7 mouse cellular contexts compared by ENCODE assay signal in genomic region chr8:69888244-69888866, GRCm38 (mm10). TPM values are rescaled to one million over a fixed set of nuclear protein-coding genes. Genes with fewer than 3 reads are reported as not detected.
DNase-seq lines count a peak whose midpoint lies in the region; ATAC-seq and TF ChIP-seq lines count a peak whose summit lies in the region.

No protein-coding gene starts in this region.

- H3K27ac ChIP-seq in ES-E14 (ENCODE audit: insufficient read depth, low read depth, low read length, poor library complexity, severe bottlenecking): no peak overlapping the region
- H3K27ac ChIP-seq in embryonic facial prominence, embryonic 11.5 days (replicated peaks; ENCODE audit: low read depth, low read length): no peak overlapping the region
- no peak overlapping the region for H3K27ac ChIP-seq in hindbrain, embryonic 14.5 days

- in situ Hi-C loops in ES-E14 (cut with MboI; ENCODE audit: low sequenced_read_pairs in 2 of 2, unreplicated experiment in 2 of 2): no loop called here

- DNase-seq in ES-E14 (ENCODE audit: low read depth, low spot score): no peak
- DNase-seq in embryonic facial prominence, embryonic 11.5 days (ENCODE audit: low spot score): no peak
- DNase-seq in hindbrain, embryonic 14.5 days (ENCODE audit: low spot score): no peak
- peak; percentile 42 for DNase-seq in lung, postnatal 10 days
- no peak for DNase-seq in ovary, adult 18-20 months (ENCODE audit: low spot score)

- peak overlapping the region; percentile 2; the same call in 1 of the 2 replicates for H3K4me2 ChIP-seq in embryonic facial prominence, embryonic 11.5 days (ENCODE audit: low read depth, low read length)
- H3K4me2 ChIP-seq in hindbrain, embryonic 14.5 days (replicated peaks): peak overlapping the region; percentile 41

- H3K4me1 ChIP-seq in ES-E14 (ENCODE audit: control insufficient read depth in 2 of 2, insufficient read depth in 2 of 2, low read length in 2 of 2, poor library complexity in 1 of 2): peaks cover 3 to 14% of the 10 kb centered on the region in 2 experiments; a peak in 1 of 4 replicates
- peaks cover 8% of the 10 kb centered on the region; the same call in 1 of the 2 replicates for H3K4me1 ChIP-seq in embryonic facial prominence, embryonic 11.5 days (ENCODE audit: control insufficient read depth, insufficient read depth, low read length)
- H3K4me1 ChIP-seq in hindbrain, embryonic 14.5 days (replicated peaks; ENCODE audit: control insufficient read depth, insufficient read depth, low read length): peaks cover 22% of the 10 kb centered on the region; the same call in 1 of the 2 replicates

- H3K4me3 ChIP-seq in ES-E14 (ENCODE audit: insufficient read depth in 1 of 2, low read depth in 1 of 2, low read length in 2 of 2, poor library complexity in 1 of 2, severe bottlenecking in 1 of 2): peak overlapping the region; percentile 5 to 57; a peak in 2 of 4 replicates
- H3K4me3 ChIP-seq in embryonic facial prominence, embryonic 11.5 days (ENCODE audit: low read depth, low read length): peak overlapping the region; percentile 14
- H3K4me3 ChIP-seq in hindbrain, embryonic 14.5 days (replicated peaks; ENCODE audit: low read length): peak overlapping the region; percentile 20

- H3K9ac ChIP-seq in ES-E14 (ENCODE audit: insufficient read depth, low read depth, low read length, poor library complexity, severe bottlenecking): no peak overlapping the region
- H3K9ac ChIP-seq in embryonic facial prominence, embryonic 11.5 days (replicated peaks; ENCODE audit: low read length): no peak overlapping the region; the same call in 1 of the 2 replicates
- no peak overlapping the region for H3K9ac ChIP-seq in hindbrain, embryonic 14.5 days

- H3K9me3 ChIP-seq in ES-E14 (ENCODE audit: control insufficient read depth, insufficient read depth, low read depth, low read length): no peaks in the 10 kb centered on the region
- H3K9me3 ChIP-seq in embryonic facial prominence, embryonic 11.5 days (replicated peaks; ENCODE audit: control insufficient read depth, low read length): no peaks in the 10 kb centered on the region
- no peaks in the 10 kb centered on the region for H3K9me3 ChIP-seq in hindbrain, embryonic 14.5 days (ENCODE audit: control insufficient read depth, low read length)

- ATAC-seq in embryonic facial prominence, embryonic 11.5 days (replicated peaks; ENCODE audit: insufficient number of reproducible peaks, low FRiP score, low TSS enrichment, low read depth): no peak
- ATAC-seq in hindbrain, embryonic 14.5 days (ENCODE audit: low FRiP score): no peak
- ATAC-seq in megakaryocyte progenitor cell, adult 5-6 weeks (replicated peaks; ENCODE audit: poor library complexity): no peak
- ATAC-seq in CD4-positive, CD25-positive, alpha-beta regulatory T cell, adult 4 months: no peak

- H3K27me3 ChIP-seq in embryonic facial prominence, embryonic 11.5 days (ENCODE audit: control insufficient read depth, insufficient read depth, low read length): peaks cover 73% of the 10 kb centered on the region
- H3K27me3 ChIP-seq in hindbrain, embryonic 14.5 days (ENCODE audit: control insufficient read depth, insufficient read depth, low read length): peaks cover 74% of the 10 kb centered on the region

- no peaks in the 10 kb centered on the region for H3K36me3 ChIP-seq in ES-E14 (ENCODE audit: control insufficient read depth, insufficient read depth, low read length, poor library complexity, severe bottlenecking)
- H3K36me3 ChIP-seq in embryonic facial prominence, embryonic 11.5 days (replicated peaks; ENCODE audit: control insufficient read depth, insufficient read depth, low read depth, low read length): no peaks in the 10 kb centered on the region
- H3K36me3 ChIP-seq in hindbrain, embryonic 14.5 days (replicated peaks; ENCODE audit: control insufficient read depth, insufficient read depth): peaks cover 11% of the 10 kb centered on the region; the same call in 1 of the 2 replicates

- WGBS in embryonic facial prominence, embryonic 11.5 days: 4% methylated on average over 24 of the region's 24 CpGs
- WGBS in hindbrain, embryonic 14.5 days: 9% methylated on average over 24 of the region's 24 CpGs

TF ChIP-seq in ES-E14, 5 proteins besides CTCF, POLR2A, EP300 and RAD21:
- TF ChIP-seq HCFC1 (IDR thresholded peaks at IDR 0.05; ENCODE audit: borderline replicate concordance, insufficient read depth, low read length): no peak
- TF ChIP-seq MAFK (IDR thresholded peaks at IDR 0.05; ENCODE audit: insufficient read depth, low read depth, low read length): no peak

RNA-seq across cellular contexts. Expression of gene Cilp2, which starts 0.9 kb away (rescaled TPM):
- total RNA-seq in ES-E14 (2012; rRNA removed): 7.3 and 10.7 TPM in 2 replicates
- 0.32 and 0.66 TPM in 2 replicates for polyA plus RNA-seq in embryonic facial prominence, embryonic 11.5 days (2014; fragmentation: Nextera tagmentation; extraction: Ambion mirVana)
- polyA plus RNA-seq in hindbrain, embryonic 14.5 days (2014; fragmentation: Nextera tagmentation; extraction: Ambion mirVana): 4.1 and 4.2 TPM in 2 replicates
- not detected in 2 replicates for total RNA-seq in megakaryocyte progenitor cell, adult 5-6 weeks (2015)
- not detected in 2 replicates for total RNA-seq in megakaryocyte progenitor cell, adult 5-6 weeks (2017)
- not detected for polyA plus RNA-seq in CD4-positive, CD25-positive, alpha-beta regulatory T cell, adult 4 months (2017; shearing (Covaris generic))

RNA-seq across cellular contexts. Expression of gene Tssk6, which starts 13.6 kb away (rescaled TPM):
- 2.5 and 4.0 TPM in 2 replicates for total RNA-seq in ES-E14 (2012; rRNA removed)
- polyA plus RNA-seq in embryonic facial prominence, embryonic 11.5 days (2014; fragmentation: Nextera tagmentation; extraction: Ambion mirVana): 3.2 and 3.7 TPM in 2 replicates
- 4.6 and 4.7 TPM in 2 replicates for polyA plus RNA-seq in hindbrain, embryonic 14.5 days (2014; fragmentation: Nextera tagmentation; extraction: Ambion mirVana)
- total RNA-seq in megakaryocyte progenitor cell, adult 5-6 weeks (2015): 0.49 and 0.52 TPM in 2 replicates
- total RNA-seq in megakaryocyte progenitor cell, adult 5-6 weeks (2017): 0.08 and 0.57 TPM in 2 replicates
- polyA plus RNA-seq in CD4-positive, CD25-positive, alpha-beta regulatory T cell, adult 4 months (2017; shearing (Covaris generic)): under 1 TPM in 1 of 2 experiments, not detected in 1; 0.24 TPM

RNA-seq across cellular contexts. Expression of gene Ndufa13, which starts 14.0 kb away (rescaled TPM):
- total RNA-seq in ES-E14 (2012; rRNA removed): 146 and 243 TPM in 2 replicates
- 158 and 165 TPM in 2 replicates for polyA plus RNA-seq in embryonic facial prominence, embryonic 11.5 days (2014; fragmentation: Nextera tagmentation; extraction: Ambion mirVana)
- polyA plus RNA-seq in hindbrain, embryonic 14.5 days (2014; fragmentation: Nextera tagmentation; extraction: Ambion mirVana): 201 and 213 TPM in 2 replicates
- 48.2 and 51.8 TPM in 2 replicates for total RNA-seq in megakaryocyte progenitor cell, adult 5-6 weeks (2015)
- 99.5 and 114 TPM in 2 replicates for total RNA-seq in megakaryocyte progenitor cell, adult 5-6 weeks (2017)
- polyA plus RNA-seq in CD4-positive, CD25-positive, alpha-beta regulatory T cell, adult 4 months (2017; shearing (Covaris generic)): 100 to 1,000 TPM; 184 to 253 TPM

RNA-seq across cellular contexts. Expression of gene Yjefn3, which starts 14.2 kb away (rescaled TPM):
- 7.0 and 8.5 TPM in 2 replicates for total RNA-seq in ES-E14 (2012; rRNA removed)
- 3.6 TPM in 2 replicates for polyA plus RNA-seq in embryonic facial prominence, embryonic 11.5 days (2014; fragmentation: Nextera tagmentation; extraction: Ambion mirVana)
- 11.0 and 12.3 TPM in 2 replicates for polyA plus RNA-seq in hindbrain, embryonic 14.5 days (2014; fragmentation: Nextera tagmentation; extraction: Ambion mirVana)
- total RNA-seq in megakaryocyte progenitor cell, adult 5-6 weeks (2015): not detected in 2 replicates
- total RNA-seq in megakaryocyte progenitor cell, adult 5-6 weeks (2017): 0.37 TPM in 1 of 2 replicates, not detected in the other
- 1 to 10 TPM in 1 of 2 experiments, under 1 TPM in 1; 0.91 to 1.6 TPM for polyA plus RNA-seq in CD4-positive, CD25-positive, alpha-beta regulatory T cell, adult 4 months (2017; shearing (Covaris generic))

RNA-seq across cellular contexts. Expression of gene Pbx4, which starts 56.1 kb away (rescaled TPM):
- 5.2 and 6.1 TPM in 2 replicates for total RNA-seq in ES-E14 (2012; rRNA removed)
- 13.8 and 14.9 TPM in 2 replicates for polyA plus RNA-seq in embryonic facial prominence, embryonic 11.5 days (2014; fragmentation: Nextera tagmentation; extraction: Ambion mirVana)
- polyA plus RNA-seq in hindbrain, embryonic 14.5 days (2014; fragmentation: Nextera tagmentation; extraction: Ambion mirVana): 52.9 and 59.7 TPM in 2 replicates
- total RNA-seq in megakaryocyte progenitor cell, adult 5-6 weeks (2015): 6.8 and 10.2 TPM in 2 replicates
- 13.3 and 15.0 TPM in 2 replicates for total RNA-seq in megakaryocyte progenitor cell, adult 5-6 weeks (2017)
- polyA plus RNA-seq in CD4-positive, CD25-positive, alpha-beta regulatory T cell, adult 4 months (2017; shearing (Covaris generic)): 10 to 100 TPM; 10.2 to 17.1 TPM
